ENCODE assay signal across 11 mouse cellular contexts in the genomic region with DNA sequence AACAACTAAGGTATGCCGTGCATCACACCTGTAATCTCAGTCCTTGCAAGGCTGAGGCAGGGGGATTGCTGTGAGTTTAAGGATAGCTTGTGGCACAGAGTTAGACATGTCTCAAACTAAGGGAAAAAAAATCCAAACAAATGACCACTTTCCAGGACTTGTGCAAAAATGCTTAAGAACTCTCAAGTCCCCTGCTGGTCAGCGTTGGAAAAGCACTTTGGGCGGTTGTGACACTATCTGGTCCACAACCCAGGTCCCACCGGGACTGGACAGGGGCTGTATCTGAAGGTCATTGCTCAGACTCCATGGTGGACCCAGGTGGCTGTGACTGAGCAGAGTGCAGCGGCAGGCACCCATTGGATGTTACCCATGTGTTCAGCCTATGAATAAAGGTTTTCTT. TPM values are rescaled to one million over a fixed set of nuclear protein-coding genes. Genes with fewer than 3 reads are reported as not detected.
DNase-seq lines count a peak whose midpoint lies in the region; ATAC-seq and TF ChIP-seq lines count a peak whose summit lies in the region.
"Had no signal": no experiment of that assay in that cellular context is flagged by ENCODE, and none has a peak within 500 bp of the region (broad histone marks: within the 10 kb centered on the region; RNA-seq: fewer than 3 reads in every experiment).

No protein-coding gene starts in this region.

- no peak for TF ChIP-seq EP300 in CH12.LX (IDR thresholded peaks at IDR 0.05; ENCODE audit: low read length)

- dilution Hi-C loops in CH12.LX (cut with MboI; ENCODE audit: extremely low pct_ligation_motif_present, extremely low pct_unique_long_range_greater_than_20kb, low sequenced_read_pairs): no loop called here

- TF ChIP-seq RAD21 in CH12.LX (IDR thresholded peaks at IDR 0.05; ENCODE audit: low read depth, low read length): no peak

- no peaks in the 10 kb centered on the region for H3K36me3 ChIP-seq in kidney, embryonic 16.5 days (ENCODE audit: insufficient read depth, low read length)
- no peaks in the 10 kb centered on the region for H3K36me3 ChIP-seq in CH12.LX (replicated peaks in 1 of 2; ENCODE audit: control insufficient read depth in 1 of 2, insufficient read depth in 1 of 2, low read length in 1 of 2)
- no peaks in the 10 kb centered on the region for H3K36me3 ChIP-seq in heart, embryonic 11.5 days (ENCODE audit: control insufficient read depth, insufficient read depth, low read length)

- no peak for ATAC-seq in kidney, embryonic 16.5 days (ENCODE audit: low FRiP score, low TSS enrichment)
- no peak for ATAC-seq in heart, embryonic 11.5 days (replicated peaks; ENCODE audit: insufficient number of reproducible peaks, low FRiP score, low TSS enrichment)
- ATAC-seq: hindbrain, embryonic 16.5 days had no signal

- no peak for TF ChIP-seq POLR2A in CH12.LX (IDR thresholded peaks at IDR 0.05; ENCODE audit: low read depth, low read length)
- no peak for TF ChIP-seq POLR2A in brain, embryonic 14.5 days (IDR thresholded peaks at IDR 0.05; ENCODE audit: borderline replicate concordance, extremely low read depth, insufficient read depth, insufficient read length, poor library complexity, severe bottlenecking)

- peak overlapping the region; percentile 61 for H3K4me2 ChIP-seq in kidney, embryonic 16.5 days (replicated peaks; ENCODE audit: low read depth, low read length)
- no peak overlapping the region for H3K4me2 ChIP-seq in CH12.LX (ENCODE audit: insufficient read depth, low read depth, poor library complexity, severe bottlenecking)
- H3K4me2 ChIP-seq in heart, embryonic 11.5 days: no peak overlapping the region

- peak overlapping the region; percentile 26 for H3K4me3 ChIP-seq in kidney, embryonic 16.5 days (ENCODE audit: low read length)
- H3K4me3 ChIP-seq in CH12.LX (replicated peaks in 1 of 3; ENCODE audit: low read depth in 2 of 3, low read length in 2 of 3, poor library complexity in 1 of 3): no peak overlapping the region
- H3K4me3 ChIP-seq in heart, embryonic 11.5 days (ENCODE audit: low read depth, low read length): no peak overlapping the region
- H3K4me3 ChIP-seq: erythroblast, embryonic 14.5 days had no signal

- peak; percentile 35 to 51 for TF ChIP-seq CTCF in CH12.LX (conservative IDR thresholded peaks at IDR 0.05 in 1 of 2, IDR thresholded peaks at IDR 0.05 in 1 of 2; ENCODE audit: low read depth in 2 of 2, low read length in 2 of 2)
- TF ChIP-seq CTCF in brain, embryonic 14.5 days (IDR thresholded peaks at IDR 0.05; ENCODE audit: borderline replicate concordance, extremely low read depth, insufficient read depth, insufficient read length): peak; percentile 60; the same call in 1 of the 2 replicates

- H3K9me3 ChIP-seq in kidney, embryonic 16.5 days (ENCODE audit: low read length): no peaks in the 10 kb centered on the region
- H3K9me3 ChIP-seq in CH12.LX (replicated peaks; ENCODE audit: low read length): no peaks in the 10 kb centered on the region
- no peaks in the 10 kb centered on the region for H3K9me3 ChIP-seq in heart, embryonic 11.5 days (replicated peaks; ENCODE audit: control insufficient read depth, low read length)

- no peaks in the 10 kb centered on the region for H3K79me2 ChIP-seq in CH12.LX (replicated peaks; ENCODE audit: control insufficient read depth, extremely low read depth, insufficient read depth, poor library complexity, severe bottlenecking)

- WGBS in kidney, embryonic 16.5 days: 35% methylated on average over 5 of the region's 5 CpGs
- 34% methylated on average over 5 of the region's 5 CpGs for WGBS in heart, embryonic 11.5 days (ENCODE audit: insufficient replicate concordance)

- H3K9ac ChIP-seq in kidney, embryonic 16.5 days (replicated peaks; ENCODE audit: low read length): 0 out of 2 replicates have a peak overlapping the region, but pooled peaks have one; percentile 25
- no peak overlapping the region for H3K9ac ChIP-seq in CH12.LX (ENCODE audit: insufficient read depth, low read depth)
- no peak overlapping the region for H3K9ac ChIP-seq in heart, embryonic 11.5 days (ENCODE audit: low read depth, low read length)

- H3K4me1 ChIP-seq in kidney, embryonic 16.5 days (ENCODE audit: insufficient read depth, low read length): peaks cover 47% of the 10 kb centered on the region
- H3K4me1 ChIP-seq in CH12.LX (ENCODE audit: control insufficient read depth in 1 of 2, insufficient read depth in 2 of 2): no peaks in the 10 kb centered on the region
- peaks cover 25% of the 10 kb centered on the region for H3K4me1 ChIP-seq in heart, embryonic 11.5 days (ENCODE audit: control insufficient read depth, insufficient read depth, low read length)

- no peak for DNase-seq in kidney, adult 8-10 months
- DNase-seq in CH12.LX (ENCODE audit: extremely low read depth): no peak
- DNase-seq in brain, embryonic 14.5 days (ENCODE audit: low read depth): no peak
- peak; percentile 70 for DNase-seq in lung, postnatal 10 days
- DNase-seq in spleen, postnatal 4 days (ENCODE audit: low spot score in 2 of 2): no peak
- no peak for DNase-seq in right cerebral cortex, postnatal 36 days (ENCODE audit: low spot score in 2 of 2)
- DNase-seq: adrenal gland, postnatal 25 days had no signal

- H3K27ac ChIP-seq in kidney, embryonic 16.5 days (ENCODE audit: low read length): no peak overlapping the region
- no peak overlapping the region for H3K27ac ChIP-seq in CH12.LX (ENCODE audit: insufficient read depth, low read depth)
- no peak overlapping the region for H3K27ac ChIP-seq in heart, embryonic 11.5 days (ENCODE audit: low read depth, low read length)

- in situ Hi-C loops in CH12.LX (cut with MboI; ENCODE audit: low pct_ligation_motif_present, low pct_unique_long_range_greater_than_20kb, low sequenced_read_pairs): no loop called here

- peaks cover 41% of the 10 kb centered on the region for H3K27me3 ChIP-seq in kidney, embryonic 16.5 days (ENCODE audit: insufficient read depth, low read length)
- H3K27me3 ChIP-seq in CH12.LX (replicated peaks): peaks cover 46% of the 10 kb centered on the region
- peaks cover 50% of the 10 kb centered on the region for H3K27me3 ChIP-seq in heart, embryonic 11.5 days (ENCODE audit: control insufficient read depth, insufficient read depth, low read length)

TF ChIP-seq in CH12.LX, 34 proteins besides CTCF, POLR2A, EP300 and RAD21:
- no peak for TF ChIP-seq E2F4 (IDR thresholded peaks at IDR 0.05; ENCODE audit: insufficient replicate concordance, low read depth, low read length)
- no peak for TF ChIP-seq ELF1 (IDR thresholded peaks at IDR 0.05; ENCODE audit: low read depth, low read length)
- TF ChIP-seq IRF4 (IDR thresholded peaks at IDR 0.05; ENCODE audit: low read depth, low read length): no peak
- TF ChIP-seq JUND (conservative IDR thresholded peaks at IDR 0.05; ENCODE audit: low read depth, low read length): no peak
- TF ChIP-seq NRF1 (IDR thresholded peaks at IDR 0.05; ENCODE audit: low read depth, low read length): no peak
- TF ChIP-seq USF1 (IDR thresholded peaks at IDR 0.05; ENCODE audit: low read depth, low read length): no peak
- TF ChIP-seq MAZ (IDR thresholded peaks at IDR 0.05; ENCODE audit: low read depth, low read length): no peak
- no peak for TF ChIP-seq MAX (IDR thresholded peaks at IDR 0.05; ENCODE audit: low read length)
- TF ChIP-seq BHLHE40 (IDR thresholded peaks at IDR 0.05; ENCODE audit: low read depth, low read length): no peak

RNA-seq across cellular contexts. Expression of a gene that starts 2.8 kb away (rescaled TPM):
- polyA plus RNA-seq in kidney, embryonic 16.5 days (2015; fragmentation: Nextera tagmentation; extraction: Ambion mirVana): 6.5 and 6.7 TPM in 2 replicates
- 0.04 TPM in 1 of 2 replicates, not detected in the other for total RNA-seq in CH12.LX (2012; rRNA removed)
- total RNA-seq in CH12.LX (2014; rRNA removed): not detected in 2 replicates
- not detected in 2 replicates for polyA plus RNA-seq in CH12.LX (2012; ENCODE audit: insufficient read length, low read depth)
- polyA plus RNA-seq in brain, embryonic 14.5 days (2012; rRNA removed): 0.20 and 0.37 TPM in 2 replicates
- 0.69 and 1.2 TPM in 2 replicates for polyA plus RNA-seq in heart, embryonic 11.5 days (2014; fragmentation: Nextera tagmentation; extraction: Ambion mirVana)
- polyA plus RNA-seq: erythroblast, embryonic 14.5 days had no signal

RNA-seq across cellular contexts. Expression of a gene that starts 14.6 kb away (rescaled TPM):
- polyA plus RNA-seq in kidney, embryonic 16.5 days (2015; fragmentation: Nextera tagmentation; extraction: Ambion mirVana): 24.9 and 27.3 TPM in 2 replicates
- not detected in 2 replicates for total RNA-seq in CH12.LX (2012; rRNA removed)
- not detected in 2 replicates for total RNA-seq in CH12.LX (2014; rRNA removed)
- polyA plus RNA-seq in CH12.LX (2012; ENCODE audit: insufficient read length, low read depth): not detected in 2 replicates
- 1.4 and 3.5 TPM in 2 replicates for polyA plus RNA-seq in brain, embryonic 14.5 days (2012; rRNA removed)
- 12.7 and 14.1 TPM in 2 replicates for polyA plus RNA-seq in heart, embryonic 11.5 days (2014; fragmentation: Nextera tagmentation; extraction: Ambion mirVana)
- polyA plus RNA-seq: erythroblast, embryonic 14.5 days had no signal

RNA-seq across cellular contexts. Expression of a gene that starts 22.3 kb away (rescaled TPM):
- 75.7 and 81.1 TPM in 2 replicates for polyA plus RNA-seq in kidney, embryonic 16.5 days (2015; fragmentation: Nextera tagmentation; extraction: Ambion mirVana)
- 34.7 and 36.4 TPM in 2 replicates for total RNA-seq in CH12.LX (2012; rRNA removed)
- 30.1 and 30.7 TPM in 2 replicates for total RNA-seq in CH12.LX (2014; rRNA removed)
- polyA plus RNA-seq in CH12.LX (2012; ENCODE audit: insufficient read length, low read depth): 23.1 and 27.1 TPM in 2 replicates
- 81.0 and 120 TPM in 2 replicates for polyA plus RNA-seq in brain, embryonic 14.5 days (2012; rRNA removed)
- 45.1 and 46.2 TPM in 2 replicates for polyA plus RNA-seq in heart, embryonic 11.5 days (2014; fragmentation: Nextera tagmentation; extraction: Ambion mirVana)

RNA-seq across cellular contexts. Expression of a gene that starts 46.3 kb away (rescaled TPM):
- polyA plus RNA-seq in kidney, embryonic 16.5 days (2015; fragmentation: Nextera tagmentation; extraction: Ambion mirVana): 1.5 and 4.6 TPM in 2 replicates
- total RNA-seq in CH12.LX (2012; rRNA removed): not detected in 2 replicates
- not detected in 2 replicates for total RNA-seq in CH12.LX (2014; rRNA removed)
- not detected in 2 replicates for polyA plus RNA-seq in CH12.LX (2012; ENCODE audit: insufficient read length, low read depth)
- polyA plus RNA-seq in brain, embryonic 14.5 days (2012; rRNA removed): 1.2 and 1.3 TPM in 2 replicates
- polyA plus RNA-seq in heart, embryonic 11.5 days (2014; fragmentation: Nextera tagmentation; extraction: Ambion mirVana): 3.1 and 9.0 TPM in 2 replicates
- polyA plus RNA-seq: erythroblast, embryonic 14.5 days had no signal
